Mouse (Mus musculus): ENCODE results near the gene Dusp23. TPM values are rescaled to one million over a fixed set of nuclear protein-coding genes. Genes with fewer than 3 reads are reported as not detected.

The Dusp23 gene
- polyA plus RNA-seq, 1 experiment = 51.4 TPM

DNA sequence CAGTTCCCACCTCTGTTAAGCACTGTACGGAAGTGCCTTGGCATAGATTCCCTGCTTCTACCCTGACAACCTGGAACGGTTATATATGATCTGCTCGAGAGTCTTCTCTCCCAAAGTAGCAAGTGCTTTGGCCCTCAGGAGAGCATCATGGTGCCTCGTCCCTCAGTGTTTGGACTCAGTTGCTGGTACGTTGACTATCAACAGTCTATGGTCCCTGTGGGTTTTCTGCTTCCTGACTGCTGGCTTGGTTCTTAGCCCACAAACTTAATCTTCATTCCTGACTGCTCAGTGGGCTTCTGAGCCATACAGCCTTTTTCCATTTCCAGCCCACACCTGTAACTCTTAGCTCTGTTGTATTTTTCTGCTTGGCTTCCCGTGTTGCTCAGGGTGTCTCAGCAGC lies 21.1 kb upstream of the Dusp23 start:
- no peaks in the 10 kb centered on the region for H3K27me3 ChIP-seq (replicated peaks; ENCODE audit: control insufficient read depth, insufficient read depth, low read length)
- no peaks in the 10 kb centered on the region for H3K4me1 ChIP-seq (ENCODE audit: control insufficient read depth, insufficient read depth, low read length)
- no peak overlapping the region for H3K4me3 ChIP-seq (ENCODE audit: insufficient read depth, low read depth, low read length)
- H3K36me3 ChIP-seq (ENCODE audit: control insufficient read depth, insufficient read depth, low read length) = no peaks in the 10 kb centered on the region
- TF ChIP-seq POLR2A (IDR thresholded peaks at IDR 0.05; ENCODE audit: low read depth, low read length) = no peak
- no peak for TF ChIP-seq CTCF (conservative IDR thresholded peaks at IDR 0.05; ENCODE audit: insufficient read depth, insufficient read length, low read depth, low read length)
- DNase-seq = no peak
- H3K27ac ChIP-seq (ENCODE audit: insufficient read depth, low read depth, low read length) = no peak overlapping the region
- WGBS = 53% methylated on average over 6 of the region's 6 CpGs

DNA sequence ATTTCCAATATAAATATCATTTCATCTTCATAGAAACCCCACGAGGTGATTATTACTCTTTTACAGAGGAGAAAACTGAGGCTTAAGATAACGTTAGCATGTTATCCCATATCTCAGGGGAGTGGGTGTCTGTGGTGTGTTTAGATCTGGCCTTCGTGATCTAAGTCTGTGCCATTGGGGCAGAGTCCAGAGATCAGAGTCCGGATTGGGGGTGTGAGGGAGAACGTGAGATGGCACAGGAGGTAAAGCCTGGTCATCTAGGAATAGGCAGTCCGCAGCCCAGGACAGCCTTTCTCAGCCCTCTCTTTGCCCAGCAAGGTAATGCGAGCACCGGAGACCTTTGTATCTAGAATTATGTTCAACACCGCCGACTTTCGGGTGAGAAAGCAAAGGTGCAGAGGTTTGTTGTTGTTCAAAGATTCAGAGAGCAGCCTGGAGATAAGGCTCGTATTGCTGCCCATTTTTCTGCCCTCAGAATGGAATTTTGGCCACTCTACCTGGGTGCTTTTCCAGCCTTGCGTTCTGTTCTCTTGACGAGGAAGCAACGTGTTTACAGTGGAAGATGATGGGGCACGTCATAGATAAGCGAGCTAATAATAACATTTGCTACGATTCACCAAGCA lies 19.4 kb upstream of the Dusp23 start:
- no peak overlapping the region for H3K27ac ChIP-seq (ENCODE audit: insufficient read depth, low read depth, low read length)
- DNase-seq = no peak
- WGBS = 42% methylated on average over 18 of the region's 18 CpGs
- H3K36me3 ChIP-seq (ENCODE audit: control insufficient read depth, insufficient read depth, low read length) = no peaks in the 10 kb centered on the region
- TF ChIP-seq CTCF (conservative IDR thresholded peaks at IDR 0.05; ENCODE audit: insufficient read depth, insufficient read length, low read depth, low read length) (no peak), POLR2A (IDR thresholded peaks at IDR 0.05; ENCODE audit: low read depth, low read length) (no peak)
- no peak overlapping the region for H3K4me3 ChIP-seq (ENCODE audit: insufficient read depth, low read depth, low read length)
- H3K4me1 ChIP-seq (ENCODE audit: control insufficient read depth, insufficient read depth, low read length) = no peaks in the 10 kb centered on the region
- no peaks in the 10 kb centered on the region for H3K27me3 ChIP-seq (replicated peaks; ENCODE audit: control insufficient read depth, insufficient read depth, low read length)

DNA sequence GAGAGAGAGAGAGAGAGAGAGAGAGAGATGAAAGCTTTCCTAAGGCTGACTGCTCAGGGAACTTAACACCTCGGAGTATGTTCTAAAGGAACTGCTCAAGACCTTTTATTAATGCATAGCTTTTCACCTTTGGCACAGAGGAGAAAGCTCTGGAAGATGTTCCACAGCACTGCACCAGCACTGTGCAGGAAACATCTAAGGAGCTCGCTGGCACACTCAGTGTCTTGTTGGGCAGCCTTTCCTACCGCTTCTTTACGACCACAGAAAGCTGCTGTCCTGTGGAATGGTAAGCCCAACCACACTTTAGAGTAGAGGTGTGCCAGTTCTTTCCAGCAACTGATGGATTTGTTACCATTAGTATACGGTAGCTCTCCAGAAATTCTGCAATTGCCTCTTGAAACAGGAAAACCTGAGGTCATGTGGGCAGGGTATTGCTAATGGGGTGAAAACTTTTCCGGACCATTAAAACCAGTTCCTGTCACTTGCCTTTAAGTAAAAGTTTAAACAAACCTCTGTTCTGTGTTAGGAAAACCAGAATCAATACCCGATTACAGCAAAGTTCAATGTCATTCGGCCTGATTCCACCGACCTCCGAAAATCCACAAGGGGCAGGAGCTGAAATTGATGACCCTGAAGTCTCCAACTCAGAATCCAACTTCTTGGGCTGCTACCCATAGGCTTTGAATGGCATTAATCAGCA lies 18.7 kb upstream of the Dusp23 start:
- Histone ChIP-seq H3K4me3 (ENCODE audit: insufficient read depth, low read depth, low read length) (no peak overlapping the region), H3K4me1 (ENCODE audit: control insufficient read depth, insufficient read depth, low read length) (no peaks in the 10 kb centered on the region), H3K27ac (ENCODE audit: insufficient read depth, low read depth, low read length) (no peak overlapping the region), H3K27me3 (replicated peaks; ENCODE audit: control insufficient read depth, insufficient read depth, low read length) (no peaks in the 10 kb centered on the region), H3K36me3 (ENCODE audit: control insufficient read depth, insufficient read depth, low read length) (no peaks in the 10 kb centered on the region)
- TF ChIP-seq POLR2A (IDR thresholded peaks at IDR 0.05; ENCODE audit: low read depth, low read length) (no peak), CTCF (conservative IDR thresholded peaks at IDR 0.05; ENCODE audit: insufficient read depth, insufficient read length, low read depth, low read length) (no peak)
- DNase-seq = no peak
- 28% methylated on average over 10 of the region's 10 CpGs for WGBS

DNA sequence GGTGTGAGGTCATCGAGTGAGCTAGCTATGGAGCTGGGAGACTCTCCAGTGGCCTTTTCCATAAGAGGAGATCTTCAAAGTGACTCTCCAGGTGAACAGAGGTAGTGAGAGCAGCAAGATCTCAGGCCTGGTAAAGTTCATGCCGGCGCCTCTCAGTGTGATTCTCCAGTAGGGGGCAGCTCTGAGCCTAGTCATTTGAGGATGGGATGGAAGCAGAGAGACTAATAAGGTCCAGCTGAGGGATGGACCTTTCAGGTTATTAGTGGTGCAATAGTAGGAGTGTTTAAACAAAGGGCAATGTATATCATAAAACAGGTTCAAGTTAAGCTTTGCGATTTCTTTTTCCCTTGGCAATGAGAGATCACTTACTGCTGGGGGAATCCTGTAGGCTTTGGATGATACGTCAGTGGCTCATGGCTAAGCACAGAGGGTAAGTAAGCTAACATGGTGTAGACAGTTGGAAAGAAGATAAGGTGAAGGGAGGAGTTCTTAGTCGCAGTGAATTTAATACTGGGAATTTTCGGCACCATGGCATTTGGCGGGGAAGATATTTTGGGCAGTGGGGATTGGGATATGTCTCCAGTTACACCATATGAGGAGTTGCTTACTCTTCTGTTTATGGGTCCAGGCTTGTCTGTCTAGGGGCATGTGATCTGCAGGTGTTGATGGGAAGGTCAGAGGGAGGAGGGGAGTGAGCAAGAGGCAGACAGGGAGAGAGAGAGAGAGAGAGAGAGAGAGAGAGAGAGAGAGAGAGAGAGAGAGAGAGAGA lies 17.9 kb upstream of the Dusp23 start:
- Histone ChIP-seq H3K4me1 (ENCODE audit: control insufficient read depth, insufficient read depth, low read length) (no peaks in the 10 kb centered on the region), H3K27me3 (replicated peaks; ENCODE audit: control insufficient read depth, insufficient read depth, low read length) (no peaks in the 10 kb centered on the region), H3K36me3 (ENCODE audit: control insufficient read depth, insufficient read depth, low read length) (no peaks in the 10 kb centered on the region), H3K27ac (ENCODE audit: insufficient read depth, low read depth, low read length) (no peak overlapping the region), H3K4me3 (ENCODE audit: insufficient read depth, low read depth, low read length) (no peak overlapping the region)
- peak; percentile 27 for DNase-seq
- WGBS = 50% methylated on average over 8 of the region's 8 CpGs
- TF ChIP-seq POLR2A (IDR thresholded peaks at IDR 0.05; ENCODE audit: low read depth, low read length) (no peak), CTCF (conservative IDR thresholded peaks at IDR 0.05; ENCODE audit: insufficient read depth, insufficient read length, low read depth, low read length) (peak; percentile 61)

DNA sequence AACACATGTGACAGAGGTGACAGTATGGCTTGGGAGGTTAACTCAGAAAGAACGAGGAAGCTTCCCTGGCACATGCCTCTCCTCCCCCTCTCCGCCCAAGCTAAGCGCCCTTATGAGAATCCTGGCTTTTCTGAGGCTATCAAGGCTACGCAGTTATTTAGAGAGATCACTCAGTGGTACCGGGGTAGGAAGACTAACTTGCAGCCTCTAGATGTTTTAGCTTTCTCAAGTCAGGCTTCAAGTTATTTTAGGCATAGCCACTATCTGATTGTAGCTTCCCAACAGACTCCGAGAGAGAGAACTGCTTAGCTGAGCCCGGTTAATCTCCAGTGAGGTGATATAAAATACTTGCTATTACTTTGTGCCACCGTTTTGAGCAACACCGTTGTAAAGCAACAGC lies 16.6 kb upstream of the Dusp23 start:
- no peak overlapping the region for H3K27ac ChIP-seq (ENCODE audit: insufficient read depth, low read depth, low read length)
- DNase-seq = no peak
- WGBS = 82% methylated on average over 9 of the region's 9 CpGs
- TF ChIP-seq CTCF (conservative IDR thresholded peaks at IDR 0.05; ENCODE audit: insufficient read depth, insufficient read length, low read depth, low read length) (no peak), POLR2A (IDR thresholded peaks at IDR 0.05; ENCODE audit: low read depth, low read length) (no peak)
- no peaks in the 10 kb centered on the region for H3K27me3 ChIP-seq (replicated peaks; ENCODE audit: control insufficient read depth, insufficient read depth, low read length)
- H3K4me3 ChIP-seq (ENCODE audit: insufficient read depth, low read depth, low read length) = no peak overlapping the region
- no peaks in the 10 kb centered on the region for H3K36me3 ChIP-seq (ENCODE audit: control insufficient read depth, insufficient read depth, low read length)
- no peaks in the 10 kb centered on the region for H3K4me1 ChIP-seq (ENCODE audit: control insufficient read depth, insufficient read depth, low read length)

DNA sequence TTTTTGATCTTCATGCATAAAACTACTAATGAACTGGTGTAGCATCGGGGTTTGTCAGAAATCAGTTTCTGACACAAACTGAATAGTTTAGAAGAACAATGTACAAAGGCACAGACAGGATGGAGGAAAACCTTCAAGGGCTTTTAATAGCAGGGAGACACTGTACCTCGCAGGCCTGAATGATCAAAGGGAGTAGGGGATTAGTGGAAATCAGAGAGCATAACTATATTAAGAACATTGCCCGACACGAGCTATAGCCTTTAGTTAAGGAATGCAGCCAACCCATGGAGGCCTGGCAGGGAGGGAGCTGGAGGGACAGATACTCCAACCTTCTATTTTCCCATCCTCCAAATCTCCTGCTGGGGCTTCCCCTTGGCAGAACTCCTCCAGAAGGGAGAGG lies 14.5 kb upstream of the Dusp23 start:
- no peak for TF ChIP-seq POLR2A (IDR thresholded peaks at IDR 0.05; ENCODE audit: low read depth, low read length)
- TF ChIP-seq CTCF (conservative IDR thresholded peaks at IDR 0.05; ENCODE audit: insufficient read depth, insufficient read length, low read depth, low read length) = no peak
- 26% methylated on average over 4 of the region's 4 CpGs for WGBS
- H3K27me3 ChIP-seq (replicated peaks; ENCODE audit: control insufficient read depth, insufficient read depth, low read length) = no peaks in the 10 kb centered on the region
- no peak overlapping the region for H3K27ac ChIP-seq (ENCODE audit: insufficient read depth, low read depth, low read length)
- H3K36me3 ChIP-seq (ENCODE audit: control insufficient read depth, insufficient read depth, low read length) = no peaks in the 10 kb centered on the region
- no peaks in the 10 kb centered on the region for H3K4me1 ChIP-seq (ENCODE audit: control insufficient read depth, insufficient read depth, low read length)
- no peak for DNase-seq
- no peak overlapping the region for H3K4me3 ChIP-seq (ENCODE audit: insufficient read depth, low read depth, low read length)

DNA sequence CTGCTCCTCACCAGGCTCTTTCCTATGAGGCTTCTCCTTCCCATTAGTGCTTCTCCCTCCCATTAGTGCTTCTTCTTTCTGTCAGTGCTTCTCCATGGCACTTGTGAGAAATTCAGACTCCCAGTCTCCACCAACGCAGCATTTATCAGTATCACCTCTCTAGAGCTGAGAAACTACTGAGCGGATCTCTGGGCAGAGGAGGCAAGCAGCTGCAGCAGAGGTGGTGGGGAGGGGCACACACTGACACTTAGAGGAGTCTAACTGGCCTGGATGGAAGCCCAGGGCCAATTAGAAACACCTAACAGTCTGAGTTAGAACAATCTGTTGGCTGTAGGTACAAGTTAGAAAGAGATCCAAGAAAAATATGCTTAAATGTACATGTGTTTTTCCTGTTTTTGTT lies 6.0 kb upstream of the Dusp23 start:
- WGBS = 58% methylated on average over 2 of the region's 2 CpGs

More for the DNA sequence above, 6.0 kb upstream of the Dusp23 start:
- no peak overlapping the region for H3K4me3 ChIP-seq (ENCODE audit: insufficient read depth, low read depth, low read length)
- no peaks in the 10 kb centered on the region for H3K4me1 ChIP-seq (ENCODE audit: control insufficient read depth, insufficient read depth, low read length)
- no peak overlapping the region for H3K27ac ChIP-seq (ENCODE audit: insufficient read depth, low read depth, low read length)
- DNase-seq = peak; percentile 23
- H3K27me3 ChIP-seq (replicated peaks; ENCODE audit: control insufficient read depth, insufficient read depth, low read length) = no peaks in the 10 kb centered on the region
- TF ChIP-seq POLR2A (IDR thresholded peaks at IDR 0.05; ENCODE audit: low read depth, low read length) (no peak), CTCF (conservative IDR thresholded peaks at IDR 0.05; ENCODE audit: insufficient read depth, insufficient read length, low read depth, low read length) (no peak)
- no peaks in the 10 kb centered on the region for H3K36me3 ChIP-seq (ENCODE audit: control insufficient read depth, insufficient read depth, low read length)

Data from kidney, adult 2 months (tissue).